Mouse (Mus musculus): ENCODE data around the gene Tmem184c. TPM values are rescaled to one million over a fixed set of nuclear protein-coding genes. Genes with fewer than 3 reads are reported as not detected.

The Tmem184c gene
- 49.6 and 58.0 TPM in 2 replicates for polyA plus RNA-seq (2014; fragmentation: Nextera tagmentation; extraction: Ambion mirVana)

GRCm38 (mm10) chr8:77610374-77610969 lies at the start of gene Tmem184c:
Tmem184c (minus strand) TSS chr8:77610698.
- no peaks in the 10 kb centered on the region for H3K27me3 ChIP-seq (ENCODE audit: control insufficient read depth, insufficient read depth, low read length)
- H3K4me3 ChIP-seq (ENCODE audit: low read depth, low read length), result peak within 1 kb of the TSS; percentile 79
- under 1% methylated on average over 36 of the region's 36 CpGs for WGBS
- ATAC-seq (replicated peaks; ENCODE audit: low FRiP score) (peak; percentile 99), DNase-seq (ENCODE audit: low spot score) (peak; percentile 95)
- 0 out of 2 replicates have a peak, but pooled peaks cover 5% of the 10 kb centered on the region for H3K4me1 ChIP-seq (replicated peaks; ENCODE audit: control insufficient read depth, insufficient read depth, low read length)
- H3K9ac ChIP-seq (ENCODE audit: low read length), result peak within 1 kb of the TSS; percentile 75
- peak within 1 kb of the TSS; percentile 70 for H3K4me2 ChIP-seq (ENCODE audit: low read depth, low read length, severe bottlenecking)
- H3K36me3 ChIP-seq (ENCODE audit: control insufficient read depth, insufficient read depth, low read length), result no peaks in the 10 kb centered on the region
- 0 out of 2 replicates have a peak within 1 kb of the TSS, but pooled peaks have one; percentile 25 for H3K27ac ChIP-seq (ENCODE audit: low read depth, low read length)
- H3K9me3 ChIP-seq (ENCODE audit: control insufficient read depth, low read length), result no peaks in the 10 kb centered on the region

GRCm38 (mm10) chr8:77659534-77660080 lies 49.1 kb upstream of the Tmem184c start:
- ATAC-seq (replicated peaks; ENCODE audit: low FRiP score) (no peak), DNase-seq (ENCODE audit: low spot score) (no peak)
- 85% methylated on average over 4 of the region's 4 CpGs for WGBS
- Histone ChIP-seq H3K4me3 (ENCODE audit: low read depth, low read length) (no peak overlapping the region), H3K27me3 (ENCODE audit: control insufficient read depth, insufficient read depth, low read length) (no peaks in the 10 kb centered on the region), H3K9ac (ENCODE audit: low read length) (no peak overlapping the region), H3K27ac (ENCODE audit: low read depth, low read length) (no peak overlapping the region), H3K9me3 (ENCODE audit: control insufficient read depth, low read length) (no peaks in the 10 kb centered on the region), H3K4me2 (ENCODE audit: low read depth, low read length, severe bottlenecking) (no peak overlapping the region), H3K4me1 (replicated peaks; ENCODE audit: control insufficient read depth, insufficient read depth, low read length) (no peaks in the 10 kb centered on the region), H3K36me3 (ENCODE audit: control insufficient read depth, insufficient read depth, low read length) (no peaks in the 10 kb centered on the region)

- 72% methylated on average over 3 of the region's 3 CpGs for WGBS
- ATAC-seq (replicated peaks; ENCODE audit: low FRiP score), result no peak
- no peaks in the 10 kb centered on the region for H3K9me3 ChIP-seq (ENCODE audit: control insufficient read depth, low read length)
- H3K4me2 ChIP-seq (ENCODE audit: low read depth, low read length, severe bottlenecking), result no peak overlapping the region
- no peaks in the 10 kb centered on the region for H3K4me1 ChIP-seq (replicated peaks; ENCODE audit: control insufficient read depth, insufficient read depth, low read length)
- no peak overlapping the region for H3K9ac ChIP-seq (ENCODE audit: low read length)
- no peaks in the 10 kb centered on the region for H3K27me3 ChIP-seq (ENCODE audit: control insufficient read depth, insufficient read depth, low read length)
- no peaks in the 10 kb centered on the region for H3K36me3 ChIP-seq (ENCODE audit: control insufficient read depth, insufficient read depth, low read length)
- H3K27ac ChIP-seq (ENCODE audit: low read depth, low read length), result no peak overlapping the region
- DNase-seq (ENCODE audit: low spot score), result no peak
- no peak overlapping the region for H3K4me3 ChIP-seq (ENCODE audit: low read depth, low read length)
Observed at GRCm38 (mm10) chr8:77658356-77658755, 47.9 kb upstream of the Tmem184c start.

- H3K36me3 ChIP-seq (ENCODE audit: control insufficient read depth, insufficient read depth, low read length), result no peaks in the 10 kb centered on the region
- no peak for ATAC-seq (replicated peaks; ENCODE audit: low FRiP score)
- no peak overlapping the region for H3K4me3 ChIP-seq (ENCODE audit: low read depth, low read length)
- no peak overlapping the region for H3K4me2 ChIP-seq (ENCODE audit: low read depth, low read length, severe bottlenecking)
- H3K9ac ChIP-seq (ENCODE audit: low read length), result no peak overlapping the region
- 36% methylated on average over 1 of the region's 1 CpGs for WGBS
- H3K4me1 ChIP-seq (replicated peaks; ENCODE audit: control insufficient read depth, insufficient read depth, low read length), result no peaks in the 10 kb centered on the region
- no peaks in the 10 kb centered on the region for H3K9me3 ChIP-seq (ENCODE audit: control insufficient read depth, low read length)
- DNase-seq (ENCODE audit: low spot score), result no peak
- H3K27me3 ChIP-seq (ENCODE audit: control insufficient read depth, insufficient read depth, low read length), result no peaks in the 10 kb centered on the region
- no peak overlapping the region for H3K27ac ChIP-seq (ENCODE audit: low read depth, low read length)
Observed at GRCm38 (mm10) chr8:77650646-77651190, 40.2 kb upstream of the Tmem184c start.

GRCm38 (mm10) chr8:77640093-77640839 lies 29.8 kb upstream of the Tmem184c start:
- Histone ChIP-seq H3K27ac (ENCODE audit: low read depth, low read length) (no peak overlapping the region), H3K9ac (ENCODE audit: low read length) (no peak overlapping the region), H3K9me3 (ENCODE audit: control insufficient read depth, low read length) (no peaks in the 10 kb centered on the region), H3K4me3 (ENCODE audit: low read depth, low read length) (no peak overlapping the region), H3K27me3 (ENCODE audit: control insufficient read depth, insufficient read depth, low read length) (no peaks in the 10 kb centered on the region), H3K36me3 (ENCODE audit: control insufficient read depth, insufficient read depth, low read length) (no peaks in the 10 kb centered on the region), H3K4me2 (ENCODE audit: low read depth, low read length, severe bottlenecking) (no peak overlapping the region), H3K4me1 (replicated peaks; ENCODE audit: control insufficient read depth, insufficient read depth, low read length) (no peaks in the 10 kb centered on the region)
- DNase-seq (ENCODE audit: low spot score), result no peak
- WGBS, result 68% methylated on average over 5 of the region's 5 CpGs
- no peak for ATAC-seq (replicated peaks; ENCODE audit: low FRiP score)

GRCm38 (mm10) chr8:77637593-77637992 lies 27.1 kb upstream of the Tmem184c start:
- Histone ChIP-seq H3K9ac (ENCODE audit: low read length) (no peak overlapping the region), H3K4me2 (ENCODE audit: low read depth, low read length, severe bottlenecking) (no peak overlapping the region), H3K4me1 (replicated peaks; ENCODE audit: control insufficient read depth, insufficient read depth, low read length) (no peaks in the 10 kb centered on the region), H3K27ac (ENCODE audit: low read depth, low read length) (no peak overlapping the region), H3K4me3 (ENCODE audit: low read depth, low read length) (no peak overlapping the region), H3K27me3 (ENCODE audit: control insufficient read depth, insufficient read depth, low read length) (no peaks in the 10 kb centered on the region), H3K9me3 (ENCODE audit: control insufficient read depth, low read length) (no peaks in the 10 kb centered on the region), H3K36me3 (ENCODE audit: control insufficient read depth, insufficient read depth, low read length) (no peaks in the 10 kb centered on the region)
- WGBS, result 92% methylated on average over 3 of the region's 3 CpGs
- DNase-seq (ENCODE audit: low spot score) (no peak), ATAC-seq (replicated peaks; ENCODE audit: low FRiP score) (no peak)

- Histone ChIP-seq H3K9ac (ENCODE audit: low read length) (no peak overlapping the region), H3K27ac (ENCODE audit: low read depth, low read length) (no peak overlapping the region), H3K36me3 (ENCODE audit: control insufficient read depth, insufficient read depth, low read length) (no peaks in the 10 kb centered on the region), H3K4me2 (ENCODE audit: low read depth, low read length, severe bottlenecking) (no peak overlapping the region), H3K4me3 (ENCODE audit: low read depth, low read length) (no peak overlapping the region), H3K4me1 (replicated peaks; ENCODE audit: control insufficient read depth, insufficient read depth, low read length) (no peaks in the 10 kb centered on the region), H3K27me3 (ENCODE audit: control insufficient read depth, insufficient read depth, low read length) (no peaks in the 10 kb centered on the region), H3K9me3 (ENCODE audit: control insufficient read depth, low read length) (no peaks in the 10 kb centered on the region)
- 70% methylated on average over 5 of the region's 5 CpGs for WGBS
- no peak for ATAC-seq (replicated peaks; ENCODE audit: low FRiP score)
- DNase-seq (ENCODE audit: low spot score), result no peak
Observed at GRCm38 (mm10) chr8:77634035-77634434, 23.5 kb upstream of the Tmem184c start.

GRCm38 (mm10) chr8:77633211-77633610 lies 22.7 kb upstream of the Tmem184c start:
- Histone ChIP-seq H3K9ac (ENCODE audit: low read length) (no peak overlapping the region), H3K27ac (ENCODE audit: low read depth, low read length) (no peak overlapping the region), H3K36me3 (ENCODE audit: control insufficient read depth, insufficient read depth, low read length) (no peaks in the 10 kb centered on the region), H3K9me3 (ENCODE audit: control insufficient read depth, low read length) (no peaks in the 10 kb centered on the region), H3K4me3 (ENCODE audit: low read depth, low read length) (no peak overlapping the region), H3K27me3 (ENCODE audit: control insufficient read depth, insufficient read depth, low read length) (no peaks in the 10 kb centered on the region), H3K4me2 (ENCODE audit: low read depth, low read length, severe bottlenecking) (no peak overlapping the region), H3K4me1 (replicated peaks; ENCODE audit: control insufficient read depth, insufficient read depth, low read length) (no peaks in the 10 kb centered on the region)
- 83% methylated on average over 2 of the region's 2 CpGs for WGBS
- ATAC-seq (replicated peaks; ENCODE audit: low FRiP score), result no peak
- DNase-seq (ENCODE audit: low spot score), result no peak

All from forebrain, embryonic 11.5 days (tissue).